Mouse (Mus musculus) liver, postnatal 0 days (tissue): ENCODE data around the gene Olfr741.

ENCODE experiments used
- CTCF ChIP-seq: sonication (generic); IDR thresholded peaks from 2 replicates; pipeline ENCODE4 v1.5.1; 2016; ENCODE audit warnings: antibody characterized with exemption, low read depth
- EP300 ChIP-seq: IDR thresholded peaks from 2 replicates; pipeline ENCODE4 v1.6.1; 2016; ENCODE audit warnings: antibody characterized with exemption, low read depth, mild to moderate bottlenecking

- TF ChIP-seq CTCF (no peak), EP300 (no peak)
These were observed at the start of gene Olfr741 for GRCm38 (mm10) chr14:50472438-50472837.
